Mouse (Mus musculus) cortical plate, adult 2 months (tissue): ENCODE measurements around the gene Phldb2. TPM values are rescaled to one million over a fixed set of nuclear protein-coding genes. Genes with fewer than 3 reads are reported as not detected.

Experiments
- H3K27ac ChIP-seq: fragments of 200-500 bp; 2 replicates; pipeline ENCODE4 v1.5.1; 2012; ENCODE audit warnings: low read length, control low read depth, inconsistent platforms; ENCODE audit not compliant: insufficient read depth
- H3K4me1 ChIP-seq: fragments of 200-500 bp; 2 replicates; pipeline ENCODE4 v1.6.1; 2011; ENCODE audit warnings: low read length; ENCODE audit not compliant: control insufficient read depth, insufficient read depth
- H3K4me3 ChIP-seq: fragments of 200-500 bp; 2 replicates; pipeline ENCODE4 v1.5.1; 2011; ENCODE audit warnings: mild to moderate bottlenecking, low read length, control low read depth; ENCODE audit not compliant: insufficient read depth
- CTCF ChIP-seq: fragments of 200-500 bp; IDR thresholded peaks from 2 replicates; pipeline ENCODE4 v1.5.1; 2011; ENCODE audit warnings: mild to moderate bottlenecking, control low read depth, low read length; ENCODE audit not compliant: insufficient read depth; ENCODE audit errors: extremely low read depth
- POLR2A ChIP-seq: fragments of 200-500 bp; IDR thresholded peaks from 2 replicates; pipeline ENCODE4 v1.6.1; 2011; ENCODE audit warnings: mild to moderate bottlenecking, low read length, control low read depth; ENCODE audit not compliant: insufficient read depth; ENCODE audit errors: extremely low read depth
- polyA plus RNA-seq: library from polyadenylated mRNA; depleted of rRNA; stranded (reverse); fragments of >200 nt; gene quantifications from 2 replicates; pipeline ENCODE4 v1.2.3, GENCODE M21; 2012

The Phldb2 gene
- polyA plus RNA-seq, 1 experiment: 5.4 TPM

DNA sequence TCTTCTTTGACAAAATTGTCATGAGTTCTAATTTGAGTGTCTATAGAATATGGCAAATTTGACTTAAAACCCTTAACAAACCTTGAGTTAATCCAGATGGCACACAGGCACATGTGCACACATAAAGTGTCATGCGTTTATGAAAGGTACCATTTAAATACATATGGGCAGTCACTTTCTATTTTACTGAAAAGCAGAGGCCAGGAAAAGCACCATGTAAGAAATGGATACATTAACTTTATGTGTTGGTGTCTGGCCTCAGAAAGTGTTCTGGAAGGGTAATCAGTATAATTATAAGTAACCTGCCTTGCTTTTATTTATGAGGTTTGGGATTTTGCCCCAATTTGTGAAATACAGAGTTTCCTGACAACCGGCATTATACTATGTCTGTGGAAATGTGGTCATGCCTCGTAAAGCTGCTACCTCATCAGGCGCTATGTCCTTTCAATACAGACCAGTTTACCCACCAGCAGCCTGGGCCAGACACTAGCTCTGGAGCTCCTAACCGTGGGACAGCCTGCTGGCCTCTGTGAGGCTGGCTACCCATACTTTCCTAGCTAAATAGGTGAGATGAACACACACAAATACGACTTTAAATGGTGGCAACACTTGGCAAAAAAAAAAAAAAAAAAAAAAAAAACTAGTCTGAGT lies 73.2 kb downstream of the Phldb2 start:
- no peaks in the 10 kb centered on the region for H3K4me1 ChIP-seq
- no peak overlapping the region for H3K27ac ChIP-seq
- TF ChIP-seq POLR2A: no peak
- no peak for TF ChIP-seq CTCF
- no peak overlapping the region for H3K4me3 ChIP-seq

DNA sequence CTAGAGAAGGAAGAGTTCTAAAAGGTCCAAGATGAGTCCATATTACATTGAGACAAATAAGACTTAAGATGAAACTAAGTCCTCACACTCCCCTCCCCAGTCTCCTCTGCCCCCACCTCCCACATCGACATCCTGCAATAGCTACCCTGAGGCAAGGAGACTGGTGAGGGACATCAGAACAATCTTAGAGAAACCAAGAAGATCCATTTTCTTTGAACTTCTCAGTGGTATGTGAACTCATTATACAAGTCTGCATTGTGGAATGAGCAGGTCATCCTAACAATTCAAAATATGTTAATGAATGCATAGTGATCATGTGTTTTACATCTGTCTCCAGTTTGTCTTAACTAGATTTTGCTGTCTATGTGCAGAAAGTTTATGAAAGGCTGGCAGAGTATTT lies 75.7 kb downstream of the Phldb2 start:
- TF ChIP-seq CTCF (no peak), POLR2A (no peak)
- no peaks in the 10 kb centered on the region for H3K4me1 ChIP-seq
- no peak overlapping the region for H3K27ac ChIP-seq
- H3K4me3 ChIP-seq: no peak overlapping the region

DNA sequence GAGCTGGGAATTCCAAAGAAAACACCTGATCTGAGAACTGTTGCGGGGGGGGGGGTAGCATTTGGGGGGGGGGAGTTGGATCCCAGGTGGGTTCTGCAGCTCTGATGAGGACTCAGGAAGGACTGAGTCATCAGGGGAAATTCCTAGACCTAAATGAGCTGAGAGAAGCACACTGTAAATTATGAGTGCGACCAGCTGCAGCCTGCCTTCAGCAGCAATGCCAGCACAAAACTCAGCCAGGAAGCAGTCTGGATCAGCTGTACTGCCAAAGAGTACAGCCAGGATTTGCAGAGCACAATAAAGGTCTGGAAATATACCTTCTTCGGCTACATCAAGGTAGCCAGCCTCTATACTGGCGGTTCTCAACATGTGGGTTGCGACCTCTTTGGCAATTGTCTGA lies 76.2 kb downstream of the Phldb2 start:
- H3K4me3 ChIP-seq: no peak overlapping the region
- TF ChIP-seq POLR2A: no peak
- TF ChIP-seq CTCF: no peak
- H3K27ac ChIP-seq: no peak overlapping the region
- no peaks in the 10 kb centered on the region for H3K4me1 ChIP-seq

DNA sequence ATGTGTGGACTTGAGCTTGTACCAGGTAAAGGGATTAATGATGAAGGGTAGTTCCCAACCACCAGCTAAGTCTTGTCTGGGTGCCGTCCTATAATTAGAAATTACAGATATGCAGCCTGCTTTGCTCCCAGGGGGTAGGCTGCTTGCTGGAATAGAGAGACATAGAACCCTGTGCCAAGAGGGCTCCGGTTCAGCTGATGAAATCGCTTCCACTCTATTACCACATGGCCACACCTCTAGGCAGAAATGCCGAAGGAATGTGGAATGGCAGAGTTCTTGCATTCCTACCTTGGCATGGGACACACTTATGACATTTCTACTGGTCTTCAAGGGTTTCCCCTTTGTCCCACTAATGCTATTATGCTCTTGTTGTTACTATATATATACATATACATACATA lies 80.0 kb downstream of the Phldb2 start:
- no peak overlapping the region for H3K4me3 ChIP-seq
- H3K27ac ChIP-seq: no peak overlapping the region
- TF ChIP-seq POLR2A: no peak
- no peak for TF ChIP-seq CTCF
- H3K4me1 ChIP-seq: no peaks in the 10 kb centered on the region

DNA sequence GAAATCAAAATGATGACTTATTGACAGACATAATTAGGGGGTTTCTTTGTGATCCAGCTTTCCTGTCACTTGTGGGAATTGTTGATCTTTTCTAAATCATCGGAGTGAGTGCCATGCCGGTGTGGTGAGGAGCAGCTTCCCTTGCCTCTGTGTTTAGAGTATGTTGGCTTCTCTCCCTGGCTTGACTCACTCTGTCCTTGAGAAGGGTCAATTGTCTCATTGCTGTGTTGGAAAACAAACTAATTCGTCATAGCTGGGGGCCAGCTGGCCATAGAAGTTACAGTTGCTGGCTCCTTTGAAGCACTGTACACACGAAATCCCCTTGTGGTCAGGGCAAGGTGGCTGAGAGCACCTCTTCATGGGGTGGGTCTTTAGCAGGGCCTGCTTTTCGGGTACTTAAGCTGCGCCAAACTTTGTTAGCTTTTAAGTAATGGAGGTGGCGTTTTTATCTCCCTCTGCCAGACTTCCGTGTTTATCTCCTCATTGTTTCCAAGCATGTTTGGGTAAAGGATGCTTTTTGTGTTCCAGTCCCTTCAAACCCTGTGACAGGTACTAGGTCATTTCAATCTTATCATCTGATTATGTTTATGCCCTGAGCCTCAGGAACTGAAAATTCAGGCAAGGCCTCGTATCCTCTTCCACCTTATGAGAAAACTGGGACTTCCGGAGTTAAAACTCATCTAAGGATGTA lies 82.0 kb downstream of the Phldb2 start:
- H3K27ac ChIP-seq: no peak overlapping the region
- H3K4me3 ChIP-seq: no peak overlapping the region
- H3K4me1 ChIP-seq: no peaks in the 10 kb centered on the region
- TF ChIP-seq CTCF (no peak), POLR2A (no peak)

DNA sequence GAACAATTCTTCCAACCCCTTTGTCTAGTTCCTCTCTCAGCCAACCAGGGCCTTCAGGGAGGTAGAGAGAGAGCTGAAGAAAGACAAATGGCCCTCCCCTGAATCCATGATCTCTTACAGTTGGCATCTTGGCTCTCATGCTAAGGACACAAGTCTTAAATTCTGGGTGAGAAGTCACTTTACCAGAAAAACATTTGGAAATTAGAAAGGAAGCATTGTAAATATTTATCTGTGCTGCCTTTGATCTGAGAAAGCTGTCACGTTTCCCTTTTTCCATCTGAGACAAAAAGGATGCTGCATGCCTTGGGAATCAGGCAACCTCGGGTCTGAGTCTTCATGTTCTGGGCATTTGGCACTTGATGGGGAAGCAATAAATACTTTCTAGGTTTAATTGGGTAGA lies 82.7 kb downstream of the Phldb2 start:
- no peaks in the 10 kb centered on the region for H3K4me1 ChIP-seq
- H3K4me3 ChIP-seq: no peak overlapping the region
- no peak overlapping the region for H3K27ac ChIP-seq
- TF ChIP-seq POLR2A: no peak
- TF ChIP-seq CTCF: no peak

DNA sequence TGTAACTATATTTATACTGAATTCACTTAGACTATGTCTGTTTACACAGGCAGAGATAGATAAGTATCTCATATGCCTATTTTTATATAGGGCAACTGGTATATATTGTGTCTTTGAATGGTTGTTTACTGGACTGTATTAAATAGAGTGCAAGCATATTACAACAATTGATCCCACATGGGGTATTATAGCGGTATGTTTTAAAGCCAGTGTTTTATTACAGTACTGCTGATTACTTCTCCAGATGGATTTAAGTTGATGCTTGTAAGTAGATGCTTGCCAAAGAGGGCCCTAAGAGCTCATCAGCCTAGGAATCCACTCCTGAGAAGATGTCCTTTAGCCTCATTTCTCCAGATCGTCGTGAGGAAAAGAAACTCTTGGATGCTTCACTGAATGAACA lies 84.4 kb downstream of the Phldb2 start:
- no peaks in the 10 kb centered on the region for H3K4me1 ChIP-seq
- no peak overlapping the region for H3K27ac ChIP-seq
- TF ChIP-seq CTCF (no peak), POLR2A (no peak)
- no peak overlapping the region for H3K4me3 ChIP-seq

DNA sequence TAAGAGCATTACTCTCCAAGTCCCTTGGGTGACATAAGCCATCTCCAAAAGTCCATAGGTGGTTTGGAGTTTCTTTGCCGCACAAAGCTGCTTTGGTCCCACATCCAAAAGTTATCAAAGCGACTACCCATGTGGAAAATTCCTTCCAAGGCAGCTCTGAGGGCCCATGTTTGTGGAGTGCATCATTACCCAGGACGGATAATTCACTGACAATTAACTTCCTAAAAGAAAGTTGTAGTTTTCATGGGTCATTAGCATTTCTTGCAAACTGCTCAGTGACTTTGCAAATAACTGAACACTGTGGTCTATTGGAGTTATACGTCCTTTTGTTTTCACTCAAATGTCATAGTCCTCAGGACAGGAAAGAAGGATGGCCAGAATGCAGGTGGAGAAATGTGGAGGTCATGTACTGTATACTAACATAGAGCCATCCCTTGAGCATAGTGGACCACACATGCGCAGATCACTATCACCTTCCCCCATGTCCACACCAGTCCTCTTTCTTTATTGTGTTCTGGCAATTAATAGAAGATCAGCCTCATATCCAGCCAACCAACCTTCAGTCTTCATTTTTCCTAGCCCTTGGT lies 96.0 kb downstream of the Phldb2 start:
- H3K4me1 ChIP-seq: no peaks in the 10 kb centered on the region
- no peak overlapping the region for H3K27ac ChIP-seq
- TF ChIP-seq POLR2A (no peak), CTCF (no peak)
- no peak overlapping the region for H3K4me3 ChIP-seq

DNA sequence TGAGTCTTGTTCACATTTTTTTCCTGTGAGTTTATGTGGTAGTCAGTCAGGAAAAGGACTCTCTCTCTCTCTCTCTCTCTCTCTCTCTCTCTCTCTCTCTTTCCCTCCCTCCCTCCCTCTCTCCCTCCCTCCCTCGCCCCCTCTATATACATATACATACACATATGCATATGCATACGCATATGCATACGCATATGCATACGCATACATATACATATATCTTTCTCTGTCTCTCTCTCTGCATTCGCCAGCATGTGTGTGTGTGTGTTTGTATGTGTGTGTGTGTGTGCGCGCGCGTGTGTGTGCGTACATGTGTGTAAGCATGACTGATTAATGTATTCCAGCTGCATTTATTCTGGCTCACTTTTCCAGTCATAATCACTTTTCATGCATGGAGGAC lies 98.9 kb downstream of the Phldb2 start:
- Histone ChIP-seq H3K4me3 (no peak overlapping the region), H3K4me1 (no peaks in the 10 kb centered on the region), H3K27ac (no peak overlapping the region)
- TF ChIP-seq CTCF (no peak), POLR2A (no peak)

DNA sequence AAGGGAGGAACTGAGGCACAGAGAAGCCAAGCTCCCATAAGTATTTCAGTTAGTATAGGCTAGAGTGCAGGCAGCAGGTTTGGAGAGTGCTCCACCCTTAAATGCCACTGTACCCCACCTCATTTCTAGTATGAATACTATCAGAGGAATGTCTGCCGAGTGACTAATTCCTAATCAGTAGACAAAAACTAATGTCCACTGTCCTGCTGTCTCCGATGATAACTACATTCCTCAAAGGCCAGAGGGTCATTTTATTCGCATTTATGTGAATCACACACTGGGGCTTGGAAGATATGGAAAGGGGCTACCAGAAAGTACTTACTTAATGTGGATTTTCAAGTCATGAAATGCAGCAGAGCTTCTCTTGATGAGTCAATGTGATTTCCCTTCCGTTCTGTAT lies 104.4 kb downstream of the Phldb2 start:
- TF ChIP-seq CTCF: no peak
- TF ChIP-seq POLR2A: no peak
- Histone ChIP-seq H3K27ac (no peak overlapping the region), H3K4me1 (no peaks in the 10 kb centered on the region)

More for the DNA sequence above, 104.4 kb downstream of the Phldb2 start:
- no peak overlapping the region for H3K4me3 ChIP-seq
